Mouse (Mus musculus): ENCODE data around the gene Hvcn1.

The Hvcn1 gene

DNA sequence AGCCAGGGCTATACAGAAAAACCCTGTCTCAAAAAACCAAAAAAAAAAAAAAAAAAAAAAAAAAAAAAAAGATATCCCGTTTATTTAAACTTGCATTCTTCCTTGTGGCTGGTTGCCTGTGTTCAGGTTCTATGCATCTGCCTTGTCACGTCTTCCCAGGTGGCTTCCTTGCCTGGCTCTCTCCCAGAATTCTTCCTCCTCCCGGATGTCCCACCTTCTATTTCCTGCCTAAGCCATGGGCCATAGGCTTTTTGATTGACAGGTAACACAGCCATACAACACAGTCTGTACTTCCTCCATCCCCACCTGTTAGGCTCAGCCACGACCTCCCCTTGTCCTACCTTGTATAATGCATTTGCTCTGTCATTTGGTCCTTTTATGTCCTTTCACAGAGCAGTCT, at the start of gene Hvcn1:
TSS of gene Hvcn1 (plus strand) at position 330 of the 400 bp plus-strand sequence.
- H3K27me3 ChIP-seq (ENCODE audit: insufficient read depth, low read length): no peaks in the 10 kb centered on the region
- H3K4me1 ChIP-seq (replicated peaks; ENCODE audit: low read depth, low read length): peaks cover 85% of the 10 kb centered on the region
- H3K36me3 ChIP-seq (ENCODE audit: insufficient read depth, low read length): peaks cover 38% of the 10 kb centered on the region
- peak within 1 kb of the TSS; percentile 90 for H3K4me3 ChIP-seq (replicated peaks; ENCODE audit: low read length)
- TF ChIP-seq CTCF (conservative IDR thresholded peaks at IDR 0.05; ENCODE audit: low read length) (no peak), NANOG (IDR thresholded peaks at IDR 0.05; ENCODE audit: borderline replicate concordance, low read length) (no peak)
- H3K9me3 ChIP-seq (ENCODE audit: low read length): no peaks in the 10 kb centered on the region

DNA sequence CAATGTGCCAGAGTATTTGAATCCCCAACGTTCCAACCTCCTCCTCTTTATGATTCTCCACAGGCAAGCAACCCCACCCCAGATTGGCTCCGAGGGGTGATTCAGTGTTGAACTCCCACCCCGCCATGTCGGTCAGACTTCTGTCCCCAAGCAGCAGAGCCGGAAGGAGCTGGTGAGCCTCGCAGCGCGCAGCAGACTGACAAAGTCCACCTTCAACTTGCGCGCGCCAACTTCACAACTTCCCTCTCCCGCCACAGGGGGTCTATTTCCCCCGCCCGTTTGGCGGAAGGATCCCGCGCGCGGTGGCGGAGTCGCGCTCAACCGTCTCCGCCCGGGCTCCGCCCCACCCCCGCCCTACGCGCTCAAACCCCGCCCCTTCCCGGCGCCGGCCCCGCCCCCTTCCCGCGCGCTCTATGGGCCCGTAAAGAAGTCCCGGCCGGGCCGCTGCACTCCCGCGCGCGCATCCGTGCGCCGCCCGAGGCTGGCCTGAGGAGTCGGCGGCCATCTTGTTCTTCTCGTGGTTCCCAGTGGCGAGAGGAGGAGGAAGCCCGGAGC, 48.7 kb upstream of the Hvcn1 start, which contains the start of gene Ppp1cc:
TSS of gene Ppp1cc (plus strand) at position 452 of the 555 bp plus-strand sequence.
- H3K4me1 ChIP-seq (replicated peaks; ENCODE audit: low read depth, low read length): peaks cover 83% of the 10 kb centered on the region
- no peak for TF ChIP-seq CTCF (conservative IDR thresholded peaks at IDR 0.05; ENCODE audit: low read length)
- H3K4me3 ChIP-seq (replicated peaks; ENCODE audit: low read length): peak within 1 kb of the TSS; percentile 97
- no peaks in the 10 kb centered on the region for H3K27me3 ChIP-seq (ENCODE audit: insufficient read depth, low read length)
- no peaks in the 10 kb centered on the region for H3K9me3 ChIP-seq (ENCODE audit: low read length)
- H3K36me3 ChIP-seq (ENCODE audit: insufficient read depth, low read length): peaks cover 42% of the 10 kb centered on the region

DNA sequence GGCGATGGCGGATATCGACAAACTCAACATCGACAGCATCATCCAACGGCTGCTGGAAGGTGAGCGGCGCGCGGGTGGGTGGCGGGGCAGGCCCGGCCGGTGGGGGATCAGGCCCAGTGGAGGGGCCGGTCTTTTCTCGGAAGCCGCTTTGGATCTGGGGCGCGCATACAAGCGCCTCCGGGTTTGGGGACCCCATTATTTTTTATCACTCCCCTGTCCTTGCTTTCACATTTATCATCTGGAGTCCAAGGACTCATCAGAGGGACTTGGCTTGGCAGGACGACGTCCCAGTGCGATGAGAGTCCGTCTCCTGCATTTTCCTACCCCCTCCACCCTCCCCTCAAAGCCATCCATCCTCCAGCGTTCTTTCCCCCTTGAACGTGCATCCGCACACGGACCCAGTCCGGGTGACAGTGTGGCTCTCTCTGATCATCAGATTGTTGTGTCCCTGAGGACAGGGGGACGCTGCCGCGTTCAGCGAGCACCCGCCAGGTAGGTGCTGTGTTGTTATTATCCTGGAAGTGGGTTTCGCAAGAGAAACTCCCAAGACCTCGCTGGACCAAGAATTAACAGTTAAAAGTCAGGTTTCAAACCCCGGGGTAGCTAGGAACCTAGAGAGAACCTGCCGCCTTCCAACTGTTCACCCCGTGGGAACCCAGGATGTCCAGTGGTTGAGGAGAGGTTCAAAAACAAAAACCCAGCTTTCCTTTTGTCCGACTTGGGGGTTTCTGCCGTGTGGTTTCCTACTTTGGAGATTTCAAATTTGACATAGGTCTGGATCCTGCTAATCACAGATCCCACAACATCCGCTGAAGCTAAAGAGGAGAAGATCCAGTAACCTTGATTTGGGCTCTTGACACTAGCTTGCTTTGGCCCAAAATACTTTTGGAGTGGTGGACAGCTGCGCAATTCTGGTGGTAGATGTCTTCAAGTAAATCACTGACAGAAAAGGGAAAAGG, 47.8 kb upstream of the Hvcn1 start:
- no peak for TF ChIP-seq CTCF (conservative IDR thresholded peaks at IDR 0.05; ENCODE audit: low read length)
- no peak for TF ChIP-seq POU5F1 (IDR thresholded peaks at IDR 0.05; ENCODE audit: borderline replicate concordance, low read length)
- TF ChIP-seq NANOG (IDR thresholded peaks at IDR 0.05; ENCODE audit: borderline replicate concordance, low read length): no peak
- Histone ChIP-seq H3K4me3 (replicated peaks; ENCODE audit: low read length) (peak overlapping the region; percentile 97), H3K4me1 (replicated peaks; ENCODE audit: low read depth, low read length) (peaks cover 83% of the 10 kb centered on the region), H3K36me3 (ENCODE audit: insufficient read depth, low read length) (peaks cover 51% of the 10 kb centered on the region), H3K9me3 (ENCODE audit: low read length) (no peaks in the 10 kb centered on the region), H3K27me3 (ENCODE audit: insufficient read depth, low read length) (no peaks in the 10 kb centered on the region)

DNA sequence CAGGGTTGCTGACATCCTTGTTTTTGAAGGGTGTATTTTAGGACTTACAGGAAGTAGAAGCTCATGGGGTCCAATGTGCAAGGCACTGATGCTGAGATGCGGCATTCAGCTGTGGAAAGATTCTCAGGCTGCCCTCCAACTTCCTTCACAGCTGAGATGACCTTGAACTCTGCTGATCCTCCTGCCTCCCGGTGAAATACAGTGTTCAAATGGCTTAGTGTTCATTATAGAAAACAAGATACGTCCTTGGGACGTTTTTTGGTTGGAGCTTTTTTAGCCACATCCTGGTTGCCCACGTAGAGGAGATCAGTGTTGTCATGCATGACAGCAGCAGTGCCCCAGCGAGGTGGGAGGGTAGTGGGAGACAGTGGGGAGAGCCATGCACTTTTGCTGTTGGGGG, 43.4 kb upstream of the Hvcn1 start:
- peaks cover 95% of the 10 kb centered on the region for H3K36me3 ChIP-seq (ENCODE audit: insufficient read depth, low read length)
- peaks cover 92% of the 10 kb centered on the region for H3K4me1 ChIP-seq (replicated peaks; ENCODE audit: low read depth, low read length)
- H3K27me3 ChIP-seq (ENCODE audit: insufficient read depth, low read length): no peaks in the 10 kb centered on the region
- H3K9me3 ChIP-seq (ENCODE audit: low read length): no peaks in the 10 kb centered on the region
- no peak overlapping the region; the same call in 1 of the 2 replicates for H3K4me3 ChIP-seq (replicated peaks; ENCODE audit: low read length)
- TF ChIP-seq POU5F1 (IDR thresholded peaks at IDR 0.05; ENCODE audit: borderline replicate concordance, low read length) (no peak), CTCF (conservative IDR thresholded peaks at IDR 0.05; ENCODE audit: low read length) (no peak)

DNA sequence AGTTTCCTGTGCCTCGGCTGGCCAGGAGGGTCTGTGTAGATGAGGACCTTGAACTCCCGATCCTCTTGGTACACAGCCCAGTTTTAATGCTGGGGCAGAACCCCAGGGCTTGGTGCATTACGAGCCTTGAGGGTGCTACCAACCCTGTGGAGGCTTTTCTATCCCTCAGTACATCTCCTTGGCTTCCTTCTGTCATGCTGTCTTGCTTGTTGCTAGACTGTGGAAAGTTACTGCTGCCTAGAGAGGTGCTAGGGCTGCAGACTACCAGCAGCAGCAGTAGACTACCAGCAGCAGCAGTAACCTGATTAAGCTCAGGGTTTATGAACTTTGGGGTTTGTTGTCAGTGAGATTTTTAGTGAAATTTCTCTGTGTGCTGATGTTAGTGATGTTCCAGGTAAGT, 42.6 kb upstream of the Hvcn1 start:
- TF ChIP-seq CTCF (conservative IDR thresholded peaks at IDR 0.05; ENCODE audit: low read length): no peak
- TF ChIP-seq NANOG (IDR thresholded peaks at IDR 0.05; ENCODE audit: borderline replicate concordance, low read length): no peak
- TF ChIP-seq POU5F1 (IDR thresholded peaks at IDR 0.05; ENCODE audit: borderline replicate concordance, low read length): no peak
- peak overlapping the region; percentile 24; the same call in 1 of the 2 replicates for H3K4me3 ChIP-seq (replicated peaks; ENCODE audit: low read length)
- no peaks in the 10 kb centered on the region for H3K27me3 ChIP-seq (ENCODE audit: insufficient read depth, low read length)
- H3K4me1 ChIP-seq (replicated peaks; ENCODE audit: low read depth, low read length): peaks cover 99% of the 10 kb centered on the region
- peaks cover 100% of the 10 kb centered on the region for H3K36me3 ChIP-seq (ENCODE audit: insufficient read depth, low read length)
- H3K9me3 ChIP-seq (ENCODE audit: low read length): no peaks in the 10 kb centered on the region

DNA sequence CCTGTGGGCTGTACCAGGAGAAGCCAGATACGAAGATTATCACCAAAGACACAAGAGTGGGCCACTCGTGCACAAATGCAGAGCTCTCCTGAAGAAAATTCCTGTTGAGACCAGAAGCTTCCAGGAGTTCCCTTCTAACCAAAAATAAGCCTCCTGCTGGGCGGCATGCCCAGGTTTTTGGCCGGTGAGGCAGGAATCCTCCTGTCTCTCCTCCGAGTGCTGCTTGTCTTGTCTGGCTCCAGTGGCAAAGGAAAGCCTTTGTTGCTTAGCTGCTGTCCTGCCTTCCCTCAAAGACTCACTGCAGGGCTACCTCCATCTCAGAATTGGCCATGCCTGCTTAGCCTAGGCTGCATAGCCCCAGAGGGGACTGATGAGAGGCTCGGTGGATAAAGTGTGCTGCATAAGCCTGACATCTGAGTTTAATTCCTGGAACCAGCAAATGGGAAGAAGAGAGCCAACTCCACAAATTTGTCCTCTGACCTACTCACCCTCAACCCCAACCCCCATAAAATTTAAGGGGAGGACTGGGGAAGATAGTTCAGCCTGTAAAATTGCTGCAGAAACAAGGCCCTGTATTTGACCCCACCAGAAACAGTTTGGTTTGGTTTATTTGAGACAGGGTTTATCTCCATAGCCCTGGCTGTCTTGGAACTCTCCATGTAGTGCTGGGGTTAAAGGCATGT, 41.2 kb upstream of the Hvcn1 start:
- TF ChIP-seq POU5F1 (IDR thresholded peaks at IDR 0.05; ENCODE audit: borderline replicate concordance, low read length): no peak
- TF ChIP-seq CTCF (conservative IDR thresholded peaks at IDR 0.05; ENCODE audit: low read length): no peak
- TF ChIP-seq NANOG (IDR thresholded peaks at IDR 0.05; ENCODE audit: borderline replicate concordance, low read length): no peak

DNA sequence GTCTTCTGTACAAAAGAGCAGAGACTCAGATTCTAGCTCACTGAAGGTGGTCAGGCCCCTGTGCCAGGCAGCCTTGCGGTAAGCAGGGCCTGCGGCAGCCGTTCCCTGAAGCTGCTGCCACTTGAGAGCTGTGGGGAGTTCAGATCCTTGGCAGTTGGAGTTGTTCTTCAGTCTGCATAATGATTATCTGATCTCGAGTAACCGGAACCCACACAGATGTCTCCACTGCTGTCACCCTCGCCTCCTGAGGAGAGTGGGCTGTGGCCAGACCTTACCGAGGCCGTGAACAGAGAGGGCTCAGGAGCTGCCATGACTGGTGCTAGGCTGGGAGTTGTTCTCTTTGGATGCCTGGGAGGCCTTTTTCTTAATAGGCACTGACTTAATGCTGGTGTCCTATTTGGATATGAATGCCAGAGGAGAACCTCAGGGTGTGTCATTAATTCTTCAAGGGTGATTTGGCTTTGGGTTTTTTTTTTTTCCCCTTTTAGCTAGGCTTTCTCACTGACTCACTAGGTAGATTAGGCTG, 39.9 kb upstream of the Hvcn1 start:
- no peak for TF ChIP-seq CTCF (conservative IDR thresholded peaks at IDR 0.05; ENCODE audit: low read length)
- no peak for TF ChIP-seq NANOG (IDR thresholded peaks at IDR 0.05; ENCODE audit: borderline replicate concordance, low read length)
- TF ChIP-seq POU5F1 (IDR thresholded peaks at IDR 0.05; ENCODE audit: borderline replicate concordance, low read length): no peak
- Histone ChIP-seq H3K4me3 (replicated peaks; ENCODE audit: low read length) (peak overlapping the region; percentile 41; the same call in 1 of the 2 replicates), H3K4me1 (replicated peaks; ENCODE audit: low read depth, low read length) (peaks cover 98% of the 10 kb centered on the region), H3K27me3 (ENCODE audit: insufficient read depth, low read length) (no peaks in the 10 kb centered on the region), H3K36me3 (ENCODE audit: insufficient read depth, low read length) (peaks cover 100% of the 10 kb centered on the region), H3K9me3 (ENCODE audit: low read length) (no peaks in the 10 kb centered on the region)

More for the DNA sequence above, 41.2 kb upstream of the Hvcn1 start:
- Histone ChIP-seq H3K9me3 (ENCODE audit: low read length) (no peaks in the 10 kb centered on the region), H3K4me1 (replicated peaks; ENCODE audit: low read depth, low read length) (peaks cover 98% of the 10 kb centered on the region), H3K4me3 (replicated peaks; ENCODE audit: low read length) (peak overlapping the region; percentile 24; the same call in 1 of the 2 replicates), H3K27me3 (ENCODE audit: insufficient read depth, low read length) (no peaks in the 10 kb centered on the region), H3K36me3 (ENCODE audit: insufficient read depth, low read length) (peaks cover 100% of the 10 kb centered on the region)
